Mouse (Mus musculus): ENCODE measurements at regions not wholly inside any gene's neighbourhood (a gene's known extent, or its start where the extent isn't known, plus 50 kb on each side); places are given as distances from the start of the nearest gene placed in this dataset.

GRCm38 (mm10) chr9:43532187-43532586 is 211.6 kb upstream of the Nectin1 start:
- TF ChIP-seq GATA1 (IDR thresholded peaks at IDR 0.05; ENCODE audit: borderline replicate concordance, low read length) (no peak), FLI1 (IDR thresholded peaks at IDR 0.05; ENCODE audit: low read length) (no peak)

Measured in megakaryocyte, embryonic 14.5 days (primary cell).